Mouse (Mus musculus): ENCODE data around the gene Mepe. TPM values are rescaled to one million over a fixed set of nuclear protein-coding genes. Genes with fewer than 3 reads are reported as not detected.

Mepe gene
- polyA plus RNA-seq, 1 experiment from 2014 or later = not detected

GRCm38 (mm10) chr5:104357575-104357974, 32.4 kb downstream of the Mepe start:
- no peak overlapping the region for H3K4me3 ChIP-seq
- no peak overlapping the region for H3K27ac ChIP-seq (replicated peaks)
- H3K27me3 ChIP-seq = no peaks in the 10 kb centered on the region
- 85% methylated on average over 5 of the region's 5 CpGs for WGBS
- no peak overlapping the region for H3K9ac ChIP-seq (replicated peaks)
- no peaks in the 10 kb centered on the region for H3K9me3 ChIP-seq
- H3K4me2 ChIP-seq (replicated peaks) = no peak overlapping the region
- no peaks in the 10 kb centered on the region for H3K36me3 ChIP-seq
- no peaks in the 10 kb centered on the region for H3K4me1 ChIP-seq
- ATAC-seq (ENCODE audit: low FRiP score, low read depth) = no peak

- Histone ChIP-seq H3K36me3 (no peaks in the 10 kb centered on the region), H3K9me3 (no peaks in the 10 kb centered on the region), H3K4me3 (no peak overlapping the region), H3K9ac (replicated peaks) (no peak overlapping the region), H3K27me3 (no peaks in the 10 kb centered on the region), H3K27ac (replicated peaks) (no peak overlapping the region), H3K4me2 (replicated peaks) (no peak overlapping the region), H3K4me1 (no peaks in the 10 kb centered on the region)
- ATAC-seq (ENCODE audit: low FRiP score, low read depth) = no peak
- WGBS = 85% methylated on average over 7 of the region's 7 CpGs
Observed at GRCm38 (mm10) chr5:104358592-104358991, 33.5 kb downstream of the Mepe start.

GRCm38 (mm10) chr5:104359257-104359656, 34.1 kb downstream of the Mepe start:
- Histone ChIP-seq H3K4me3 (no peak overlapping the region), H3K9me3 (no peaks in the 10 kb centered on the region), H3K9ac (replicated peaks) (no peak overlapping the region), H3K4me2 (replicated peaks) (no peak overlapping the region), H3K4me1 (no peaks in the 10 kb centered on the region), H3K36me3 (no peaks in the 10 kb centered on the region), H3K27me3 (no peaks in the 10 kb centered on the region), H3K27ac (replicated peaks) (no peak overlapping the region)
- no peak for ATAC-seq (ENCODE audit: low FRiP score, low read depth)
- WGBS = 79% methylated on average over 6 of the region's 6 CpGs

GRCm38 (mm10) chr5:104370580-104370979, 45.5 kb downstream of the Mepe start:
- Histone ChIP-seq H3K4me3 (no peak overlapping the region), H3K27ac (replicated peaks) (no peak overlapping the region), H3K9ac (replicated peaks) (no peak overlapping the region), H3K4me1 (no peaks in the 10 kb centered on the region), H3K9me3 (no peaks in the 10 kb centered on the region), H3K27me3 (no peaks in the 10 kb centered on the region), H3K4me2 (replicated peaks) (no peak overlapping the region), H3K36me3 (no peaks in the 10 kb centered on the region)
- WGBS = 89% methylated on average over 5 of the region's 5 CpGs
- ATAC-seq (ENCODE audit: low FRiP score, low read depth) = no peak

GRCm38 (mm10) chr5:104371284-104371683, 46.2 kb downstream of the Mepe start:
- Histone ChIP-seq H3K36me3 (no peaks in the 10 kb centered on the region), H3K4me3 (no peak overlapping the region), H3K9me3 (no peaks in the 10 kb centered on the region), H3K4me2 (replicated peaks) (no peak overlapping the region), H3K27me3 (no peaks in the 10 kb centered on the region), H3K9ac (replicated peaks) (no peak overlapping the region), H3K4me1 (no peaks in the 10 kb centered on the region), H3K27ac (replicated peaks) (no peak overlapping the region)
- ATAC-seq (ENCODE audit: low FRiP score, low read depth) = no peak
- 89% methylated on average over 4 of the region's 4 CpGs for whole genome bisulfite sequencing

- WGBS = 77% methylated on average over 4 of the region's 4 CpGs
- no peak for ATAC-seq (ENCODE audit: low FRiP score, low read depth)
- Histone ChIP-seq H3K4me3 (no peak overlapping the region), H3K4me1 (no peaks in the 10 kb centered on the region), H3K27me3 (no peaks in the 10 kb centered on the region), H3K27ac (replicated peaks) (no peak overlapping the region), H3K4me2 (replicated peaks) (no peak overlapping the region), H3K9ac (replicated peaks) (no peak overlapping the region), H3K9me3 (no peaks in the 10 kb centered on the region), H3K36me3 (no peaks in the 10 kb centered on the region)
Observed at GRCm38 (mm10) chr5:104373648-104374307, 48.6 kb downstream of the Mepe start.

- Histone ChIP-seq H3K36me3 (no peaks in the 10 kb centered on the region), H3K4me3 (no peak overlapping the region), H3K9me3 (no peaks in the 10 kb centered on the region), H3K4me2 (replicated peaks) (no peak overlapping the region), H3K4me1 (no peaks in the 10 kb centered on the region), H3K9ac (replicated peaks) (no peak overlapping the region), H3K27me3 (no peaks in the 10 kb centered on the region), H3K27ac (replicated peaks) (no peak overlapping the region)
- WGBS = 86% methylated on average over 6 of the region's 6 CpGs
- ATAC-seq (ENCODE audit: low FRiP score, low read depth) = no peak
Observed at GRCm38 (mm10) chr5:104374308-104374660, 49.2 kb downstream of the Mepe start.

- Histone ChIP-seq H3K4me2 (replicated peaks) (no peak overlapping the region), H3K27ac (replicated peaks) (no peak overlapping the region), H3K4me3 (no peak overlapping the region), H3K9ac (replicated peaks) (no peak overlapping the region), H3K27me3 (no peaks in the 10 kb centered on the region), H3K36me3 (no peaks in the 10 kb centered on the region), H3K4me1 (no peaks in the 10 kb centered on the region), H3K9me3 (no peaks in the 10 kb centered on the region)
- peak; percentile 58; the same call in 1 of the 2 replicates for ATAC-seq (ENCODE audit: low FRiP score, low read depth)
- WGBS = 79% methylated on average over 2 of the region's 2 CpGs
Observed at GRCm38 (mm10) chr5:104375132-104375531, 50.0 kb downstream of the Mepe start.

GRCm38 (mm10) chr5:104376890-104377289, 51.8 kb downstream of the Mepe start:
- Histone ChIP-seq H3K27ac (replicated peaks) (no peak overlapping the region), H3K27me3 (no peaks in the 10 kb centered on the region), H3K9ac (replicated peaks) (no peak overlapping the region), H3K36me3 (no peaks in the 10 kb centered on the region), H3K9me3 (no peaks in the 10 kb centered on the region), H3K4me1 (no peaks in the 10 kb centered on the region), H3K4me3 (no peak overlapping the region), H3K4me2 (replicated peaks) (no peak overlapping the region)
- 86% methylated on average over 1 of the region's 1 CpGs for WGBS
- ATAC-seq (ENCODE audit: low FRiP score, low read depth) = no peak

- no peak overlapping the region for H3K9ac ChIP-seq (replicated peaks)
- no peak for ATAC-seq (ENCODE audit: low FRiP score, low read depth)
- 76% methylated on average over 1 of the region's 1 CpGs for WGBS
- H3K27me3 ChIP-seq = no peaks in the 10 kb centered on the region
- H3K9me3 ChIP-seq = no peaks in the 10 kb centered on the region
- no peak overlapping the region for H3K4me2 ChIP-seq (replicated peaks)
- no peaks in the 10 kb centered on the region for H3K4me1 ChIP-seq
- H3K4me3 ChIP-seq = no peak overlapping the region
- H3K36me3 ChIP-seq = no peaks in the 10 kb centered on the region
- H3K27ac ChIP-seq (replicated peaks) = no peak overlapping the region
Observed at GRCm38 (mm10) chr5:104380574-104380973, 55.4 kb downstream of the Mepe start.

- no peaks in the 10 kb centered on the region for H3K36me3 ChIP-seq
- no peak overlapping the region for H3K4me2 ChIP-seq (replicated peaks)
- no peak overlapping the region for H3K9ac ChIP-seq (replicated peaks)
- no peak for ATAC-seq (ENCODE audit: low FRiP score, low read depth)
- no peaks in the 10 kb centered on the region for H3K4me1 ChIP-seq
- H3K27ac ChIP-seq (replicated peaks) = no peak overlapping the region
- H3K9me3 ChIP-seq = no peaks in the 10 kb centered on the region
- H3K4me3 ChIP-seq = no peak overlapping the region
- no peaks in the 10 kb centered on the region for H3K27me3 ChIP-seq
- 69% methylated on average over 5 of the region's 7 CpGs for WGBS
Observed at GRCm38 (mm10) chr5:104381671-104382070, 56.5 kb downstream of the Mepe start.

- H3K4me1 ChIP-seq = no peaks in the 10 kb centered on the region
- H3K4me3 ChIP-seq = no peak overlapping the region
- no peaks in the 10 kb centered on the region for H3K27me3 ChIP-seq
- ATAC-seq (ENCODE audit: low FRiP score, low read depth) = no peak
- 92% methylated on average over 7 of the region's 7 CpGs for WGBS
- H3K36me3 ChIP-seq = no peaks in the 10 kb centered on the region
- no peaks in the 10 kb centered on the region for H3K9me3 ChIP-seq
- H3K9ac ChIP-seq (replicated peaks) = no peak overlapping the region
- no peak overlapping the region for H3K27ac ChIP-seq (replicated peaks)
- H3K4me2 ChIP-seq (replicated peaks) = no peak overlapping the region
Observed at GRCm38 (mm10) chr5:104384540-104384939, 59.4 kb downstream of the Mepe start.

GRCm38 (mm10) chr5:104385521-104385920, 60.4 kb downstream of the Mepe start:
- no peak overlapping the region for H3K27ac ChIP-seq (replicated peaks)
- H3K9me3 ChIP-seq = no peaks in the 10 kb centered on the region
- no peaks in the 10 kb centered on the region for H3K36me3 ChIP-seq
- no peaks in the 10 kb centered on the region for H3K27me3 ChIP-seq
- H3K4me1 ChIP-seq = no peaks in the 10 kb centered on the region
- no peak overlapping the region for H3K9ac ChIP-seq (replicated peaks)
- 95% methylated on average over 16 of the region's 16 CpGs for WGBS
- no peak overlapping the region for H3K4me2 ChIP-seq (replicated peaks)
- no peak for ATAC-seq (ENCODE audit: low FRiP score, low read depth)
- no peak overlapping the region for H3K4me3 ChIP-seq
